Mouse (Mus musculus) liver, embryonic 14.5 days (tissue): Measurements from ENCODE around the gene Plvap. TPM values are rescaled to one million over a fixed set of nuclear protein-coding genes. Genes with fewer than 3 reads are reported as not detected.
A peak's percentile ranks its signal among the peaks of the same experiment; 100 is the strongest.

Experiments used
- ATAC-seq: fragments of 200-750 bp; cut with Nextera tagmentation; 2 replicates; pipeline ENCODE4 v1.8.0; 2017; ENCODE audit warnings: moderate number of reproducible peaks, mild to moderate bottlenecking, moderate library complexity; ENCODE audit not compliant: insufficient read depth
- DNase-seq, 3 experiments: peaks; one replicate each; pipeline ENCODE4 v3.0.0-alpha.2; 2012 to 2013; ENCODE audit warnings: low read depth in 3 of 3, low spot score in 3 of 3
- H3K27ac ChIP-seq: fragments of 300-500 bp; sonication (generic); 2 replicates; pipeline ENCODE4 v1.5.1; 2014; ENCODE audit warnings: moderate library complexity, mild to moderate bottlenecking, control low read depth, inconsistent platforms
- H3K27me3 ChIP-seq: fragments of 300-500 bp; sonication (generic); 2 replicates; pipeline ENCODE4 v1.6.1; 2014; ENCODE audit warnings: mild to moderate bottlenecking, low read length, moderate library complexity; ENCODE audit not compliant: control insufficient read depth, insufficient read depth
- H3K36me3 ChIP-seq: fragments of 300-500 bp; sonication (generic); replicated peaks from 2 replicates; pipeline ENCODE4 v1.6.1; 2014; ENCODE audit warnings: low read depth; ENCODE audit not compliant: control insufficient read depth, insufficient read depth
- H3K4me1 ChIP-seq, 2 experiments: fragments of 200-500 bp in 1 of 2; fragments of 300-500 bp in 1 of 2; sonication (generic) in 1 of 2; replicated peaks; 2 replicates each; pipeline ENCODE4 v1.6.1; 2012 to 2014; ENCODE audit warnings: antibody characterized with exemption in 1 of 2, inconsistent platforms in 1 of 2, low read length in 1 of 2; ENCODE audit not compliant: control insufficient read depth in 2 of 2, insufficient read depth in 2 of 2
- H3K4me2 ChIP-seq: fragments of 300-500 bp; sonication (generic); 2 replicates; pipeline ENCODE4 v1.6.1; 2014; ENCODE audit warnings: low read depth, mild to moderate bottlenecking, control low read depth, moderate library complexity
- H3K4me3 ChIP-seq, 2 experiments: fragments of 200-500 bp in 1 of 2; fragments of 300-500 bp in 1 of 2; sonication (generic) in 1 of 2; 2 replicates each; pipeline ENCODE4 v1.5.1; 2012 to 2014; ENCODE audit warnings: low read depth in 2 of 2, low read length in 2 of 2, mild to moderate bottlenecking in 2 of 2, control low read depth in 1 of 2, inconsistent platforms in 1 of 2, moderate library complexity in 1 of 2; ENCODE audit not compliant: insufficient read depth in 1 of 2
- H3K9ac ChIP-seq: fragments of 300-500 bp; sonication (generic); replicated peaks from 2 replicates; pipeline ENCODE4 v1.6.1; 2014; ENCODE audit warnings: mild to moderate bottlenecking, control low read depth, moderate library complexity
- H3K9me3 ChIP-seq: fragments of 300-500 bp; sonication (generic); 2 replicates; pipeline ENCODE4 v1.6.1; 2016; ENCODE audit warnings: low read length, mixed read lengths; ENCODE audit not compliant: control insufficient read depth
- CTCF ChIP-seq: IDR thresholded peaks from 2 replicates; pipeline ENCODE4 v1.5.1; 2016; ENCODE audit warnings: antibody characterized with exemption, low read depth, control low read depth
- EP300 ChIP-seq: IDR thresholded peaks from 2 replicates; pipeline ENCODE4 v1.6.1; 2016; ENCODE audit warnings: antibody characterized with exemption, low read depth
- WGBS: fragments of 180-500 bp; shearing (Covaris S2); extraction: QIAGEN DNeasy Blood & Tissue Kit; methylation state at CpG from one replicate; pipeline ENCODE4 v1.1.7; 2014; ENCODE audit not compliant: insufficient replicate concordance; 5-methylcytosine and 5-hydroxymethylcytosine counted together
- polyA plus RNA-seq, 2 experiments: library from polyadenylated mRNA; depleted of rRNA in 1 of 2; stranded (reverse) in 1 of 2; unstranded in 1 of 2; fragments of >200 nt; fragmentation: Nextera tagmentation in 1 of 2; extraction: Ambion mirVana in 1 of 2; gene quantifications; 2 replicates each; pipeline versions ENCODE4 v1.2.1 to v1.2.3; 2012 to 2014

Gene Plvap
- polyA plus RNA-seq (2012; rRNA removed) (15.4 and 16.8 TPM in 2 replicates), polyA plus RNA-seq (2014; fragmentation: Nextera tagmentation; extraction: Ambion mirVana) (15.9 and 18.4 TPM in 2 replicates)

DNA sequence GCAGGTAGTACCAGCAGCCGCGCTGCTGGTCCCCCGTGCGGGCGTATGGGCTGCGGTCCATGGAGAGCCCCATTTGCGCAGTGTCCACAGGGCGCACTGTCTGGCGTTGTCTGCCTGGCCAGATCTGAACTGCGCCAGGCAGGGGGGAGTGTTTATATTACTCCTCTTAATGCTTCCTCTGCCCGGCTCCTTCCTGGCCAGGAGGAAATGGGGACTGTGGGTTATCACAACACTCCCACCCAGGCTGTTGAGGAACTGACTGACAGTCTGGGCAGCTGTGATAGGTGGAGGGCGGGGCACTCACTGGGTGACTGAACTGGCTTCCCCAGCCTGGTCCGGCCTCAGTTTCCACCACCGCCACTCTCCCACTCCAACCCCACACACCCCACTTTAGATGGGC lies at the start of gene Plvap:
Gene Plvap (minus strand): TSS at position 109 of the 400 bp plus-strand sequence.
- Histone ChIP-seq H3K4me3 (peak within 1 kb of the TSS; percentile 6 to 34; a peak in 3 of 4 replicates), H3K36me3 (no peaks in the 10 kb centered on the region), H3K9me3 (no peaks in the 10 kb centered on the region), H3K27ac (no peak within 1 kb of the TSS), H3K9ac (no peak within 1 kb of the TSS), H3K27me3 (peaks cover 23% of the 10 kb centered on the region), H3K4me1 (peaks cover 5 to 7% of the 10 kb centered on the region in 2 experiments; a peak in 3 of 4 replicates), H3K4me2 (peak within 1 kb of the TSS; percentile 62)
- peak; percentile 46 to 56 (median 52) for DNase-seq
- TF ChIP-seq CTCF: no peak
- peak; percentile 77 for TF ChIP-seq EP300
- WGBS: 6% methylated on average over 14 of the region's 14 CpGs
- peak; percentile 87 for ATAC-seq

DNA sequence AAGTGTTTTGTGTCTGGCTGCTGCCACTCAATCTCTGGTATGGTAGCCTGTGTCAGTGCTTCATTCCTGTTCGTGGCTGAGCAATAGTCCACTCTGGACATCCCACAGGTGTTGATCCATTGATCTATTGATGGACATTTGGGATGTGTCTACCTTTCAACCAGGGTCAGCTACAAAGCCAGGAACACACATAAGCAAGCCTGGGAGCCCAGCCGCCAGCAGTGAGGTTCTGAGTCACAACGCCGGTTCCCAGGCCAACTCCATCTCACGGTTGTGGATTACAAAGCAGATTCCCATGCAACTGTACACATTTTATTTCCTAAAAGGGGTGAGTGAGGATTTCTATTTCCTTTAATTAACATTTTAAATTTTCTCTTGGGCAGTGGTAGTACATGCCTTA lies 49.2 kb upstream of the Plvap start:
- no peaks in the 10 kb centered on the region for H3K36me3 ChIP-seq
- no peak overlapping the region for H3K9ac ChIP-seq
- WGBS: 82% methylated on average over 5 of the region's 5 CpGs
- ATAC-seq: no peak
- TF ChIP-seq EP300 (no peak), CTCF (no peak)
- peaks cover 14% of the 10 kb centered on the region for H3K27me3 ChIP-seq
- no peak overlapping the region for H3K4me2 ChIP-seq
- no peak overlapping the region for H3K27ac ChIP-seq
- H3K4me1 ChIP-seq: peaks cover 9 to 15% of the 10 kb centered on the region in 2 experiments; a peak in 3 of 4 replicates
- H3K4me3 ChIP-seq: no peak overlapping the region
- no peak for DNase-seq
- H3K9me3 ChIP-seq: no peaks in the 10 kb centered on the region; the same call in 1 of the 2 replicates

DNA sequence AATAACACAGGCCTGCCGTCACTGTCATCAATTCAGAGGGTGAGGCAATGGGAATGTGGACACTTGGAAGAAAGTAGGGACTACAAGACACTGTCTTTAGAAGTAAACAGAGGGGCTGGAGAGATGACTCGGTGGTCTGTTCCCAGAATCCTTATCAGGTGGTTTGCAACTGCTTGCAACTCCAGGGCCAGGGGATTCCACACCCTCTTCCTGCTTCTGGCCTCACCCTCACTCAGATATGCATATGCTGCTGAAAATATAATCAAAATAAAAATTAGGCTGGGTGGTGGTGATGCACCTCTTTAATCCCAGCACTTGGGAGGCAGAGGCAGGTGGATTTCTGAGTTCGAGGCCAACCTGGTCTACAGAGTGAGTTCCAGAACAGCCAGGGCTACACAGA lies 48.5 kb upstream of the Plvap start:
- H3K27me3 ChIP-seq: peaks cover 14% of the 10 kb centered on the region
- no peaks in the 10 kb centered on the region for H3K36me3 ChIP-seq
- H3K9ac ChIP-seq: no peak overlapping the region
- 29% methylated on average over 3 of the region's 3 CpGs for WGBS
- H3K4me3 ChIP-seq: no peak overlapping the region
- TF ChIP-seq CTCF: no peak
- no peak for TF ChIP-seq EP300
- no peak for DNase-seq
- H3K9me3 ChIP-seq: no peaks in the 10 kb centered on the region; the same call in 1 of the 2 replicates
- H3K4me1 ChIP-seq: peaks cover 9 to 15% of the 10 kb centered on the region in 2 experiments; a peak in 3 of 4 replicates
- H3K4me2 ChIP-seq: peak overlapping the region; percentile 94; the same call in 1 of the 2 replicates
- peak; percentile 34; the same call in 1 of the 2 replicates for ATAC-seq
- H3K27ac ChIP-seq: no peak overlapping the region

DNA sequence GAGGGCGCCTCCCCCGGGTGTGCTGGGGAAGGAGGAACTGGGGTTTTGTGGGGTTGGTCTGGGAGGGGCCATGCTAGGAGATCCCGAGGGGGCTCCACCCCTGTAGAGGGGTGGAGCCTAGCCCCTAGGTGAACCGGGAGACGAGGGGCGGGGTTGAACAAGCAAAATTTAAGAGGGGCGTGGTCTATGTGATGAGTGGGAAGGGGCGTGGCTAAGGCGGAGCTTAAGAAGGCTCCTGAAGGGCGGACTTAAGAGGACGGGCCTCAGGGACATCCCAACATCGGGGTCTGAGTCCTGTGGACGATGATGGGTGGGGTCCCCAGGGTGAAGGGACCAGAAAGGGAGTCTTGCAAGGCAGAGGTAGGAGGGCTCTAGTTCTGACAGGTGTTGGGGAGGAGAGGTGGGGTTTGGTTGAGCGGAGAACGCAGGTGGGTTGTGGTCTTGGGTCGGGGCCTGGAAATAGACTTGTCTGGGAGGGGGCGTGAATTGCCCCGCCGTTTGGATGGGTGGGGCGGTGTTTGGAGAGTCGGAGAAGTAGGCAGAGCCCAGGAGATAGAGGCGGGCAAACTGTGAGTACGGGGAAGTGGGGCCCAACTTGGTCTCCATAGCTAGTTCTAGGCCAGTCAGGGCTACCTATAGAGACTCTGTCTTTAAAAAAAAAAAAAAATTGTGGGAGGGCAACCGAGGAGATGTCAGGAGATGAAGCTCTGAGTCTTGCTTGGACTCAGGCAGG lies 47.6 kb upstream of the Plvap start:
- no peak overlapping the region for H3K27ac ChIP-seq

More for the DNA sequence above, 47.6 kb upstream of the Plvap start:
- Histone ChIP-seq H3K27me3 (peaks cover 14% of the 10 kb centered on the region), H3K9ac (peak overlapping the region; percentile 24; the same call in 1 of the 2 replicates), H3K4me2 (peak overlapping the region; percentile 94), H3K4me3 (peak overlapping the region; percentile 62 to 69), H3K9me3 (no peaks in the 10 kb centered on the region; the same call in 1 of the 2 replicates), H3K4me1 (peaks cover 9 to 23% of the 10 kb centered on the region in 2 experiments), H3K36me3 (no peaks in the 10 kb centered on the region)
- TF ChIP-seq EP300 (no peak), CTCF (peak; percentile 36; the same call in 1 of the 2 replicates)
- 2% methylated on average over 24 of the region's 24 CpGs for WGBS
- ATAC-seq (peak; percentile 77), DNase-seq (peak; percentile 52 to 86 (median 62))
